In the genomic region with DNA sequence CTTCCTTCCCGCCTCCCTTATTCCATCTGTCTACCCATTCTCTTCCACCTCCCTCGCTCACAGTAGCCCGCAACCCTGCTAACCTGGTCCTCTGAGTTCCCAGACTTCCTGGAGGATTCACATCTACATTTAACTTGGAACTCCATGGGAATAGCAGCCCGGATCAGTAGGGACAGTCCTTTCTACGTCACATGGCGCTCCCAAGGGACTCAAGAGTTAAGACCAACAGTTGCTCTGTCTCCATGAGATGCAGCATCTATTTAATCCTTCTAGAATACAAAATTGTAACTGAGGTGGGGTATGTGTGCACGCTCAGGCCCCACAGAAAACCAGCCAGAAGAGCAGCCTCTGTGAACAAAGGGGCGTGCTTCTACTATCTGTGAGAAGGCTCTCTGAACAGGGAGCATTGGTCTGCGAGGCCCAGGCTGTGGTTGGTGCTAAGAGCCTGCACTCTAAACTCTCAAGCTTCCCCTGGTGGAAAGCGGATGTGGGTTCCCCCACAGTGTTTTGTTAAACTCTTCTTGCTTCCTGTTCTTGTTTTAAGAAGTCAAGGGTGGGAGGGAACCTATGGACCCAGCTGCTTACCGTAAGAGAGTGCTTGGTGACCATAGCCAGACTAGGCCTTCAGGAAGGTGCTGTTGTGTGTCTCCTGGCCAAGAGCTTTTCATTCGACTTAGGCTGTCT, we compare ENCODE assay signal across 9 mouse cellular contexts. TPM values are rescaled to one million over a fixed set of nuclear protein-coding genes. Genes with fewer than 3 reads are reported as not detected.
A peak's percentile ranks its signal among the peaks of the same experiment; 100 is the strongest.
DNase-seq lines count a peak whose midpoint lies in the region; ATAC-seq and TF ChIP-seq lines count a peak whose summit lies in the region.
"Had no signal": no experiment of that assay in that cellular context is flagged by ENCODE, and none has a peak within 500 bp of the region (broad histone marks: within the 10 kb centered on the region; RNA-seq: fewer than 3 reads in every experiment).

No protein-coding gene starts in this region.

- H3K36me3 ChIP-seq in heart, postnatal 0 days (replicated peaks; ENCODE audit: control insufficient read depth, insufficient read depth, low read length) = no peaks in the 10 kb centered on the region
- no peaks in the 10 kb centered on the region for H3K36me3 ChIP-seq in liver, embryonic 14.5 days (replicated peaks; ENCODE audit: control insufficient read depth, insufficient read depth, low read depth)
- H3K36me3 ChIP-seq in hindbrain, embryonic 10.5 days = no peaks in the 10 kb centered on the region
- no peaks in the 10 kb centered on the region for H3K36me3 ChIP-seq in forebrain, embryonic 14.5 days (ENCODE audit: control insufficient read depth, insufficient read depth, low read length)

- peak overlapping the region; percentile 56 for H3K4me2 ChIP-seq in heart, postnatal 0 days (ENCODE audit: low read depth, low read length)
- no peak overlapping the region for H3K4me2 ChIP-seq in liver, embryonic 14.5 days (ENCODE audit: low read depth)
- no peak overlapping the region for H3K4me2 ChIP-seq in forebrain, embryonic 14.5 days (ENCODE audit: low read length)

- H3K9ac ChIP-seq in heart, postnatal 0 days (replicated peaks; ENCODE audit: low read depth, low read length) = no peak overlapping the region
- no peak overlapping the region for H3K9ac ChIP-seq in liver, embryonic 14.5 days (replicated peaks)
- no peak overlapping the region for H3K9ac ChIP-seq in forebrain, embryonic 14.5 days (ENCODE audit: low read length)

- H3K27ac ChIP-seq in heart, postnatal 0 days (ENCODE audit: low read depth) = peak overlapping the region; percentile 85
- no peak overlapping the region for H3K27ac ChIP-seq in liver, embryonic 14.5 days
- H3K27ac ChIP-seq in hindbrain, embryonic 10.5 days = no peak overlapping the region; the same call in 1 of the 2 replicates
- H3K27ac ChIP-seq in forebrain, embryonic 14.5 days (ENCODE audit: low read depth, low read length) = no peak overlapping the region
- H3K27ac ChIP-seq in cerebellum, adult 2 months (ENCODE audit: insufficient read depth, low read length) = no peak overlapping the region

- peaks cover 23% of the 10 kb centered on the region for H3K4me1 ChIP-seq in heart, postnatal 0 days (ENCODE audit: control insufficient read depth, insufficient read depth)
- peaks cover 0 to 4% of the 10 kb centered on the region in 2 experiments; a peak in 2 of 4 replicates for H3K4me1 ChIP-seq in liver, embryonic 14.5 days (replicated peaks; ENCODE audit: control insufficient read depth in 2 of 2, insufficient read depth in 2 of 2, low read length in 1 of 2)
- H3K4me1 ChIP-seq in hindbrain, embryonic 10.5 days (replicated peaks) = peaks cover 19% of the 10 kb centered on the region
- peaks cover 5% of the 10 kb centered on the region; the same call in 1 of the 2 replicates for H3K4me1 ChIP-seq in forebrain, embryonic 14.5 days (ENCODE audit: control insufficient read depth, insufficient read depth, low read length)
- H3K4me1 ChIP-seq in cerebellum, adult 2 months (ENCODE audit: control insufficient read depth, insufficient read depth, low read length) = no peaks in the 10 kb centered on the region

- TF ChIP-seq POLR2A in cerebellum, adult 2 months (IDR thresholded peaks at IDR 0.05; ENCODE audit: borderline replicate concordance, insufficient read depth, low read length) = no peak

- no peak for TF ChIP-seq CTCF in heart, postnatal 0 days (IDR thresholded peaks at IDR 0.05; ENCODE audit: low read depth)
- TF ChIP-seq CTCF in liver, embryonic 14.5 days (IDR thresholded peaks at IDR 0.05; ENCODE audit: low read depth) = no peak
- TF ChIP-seq CTCF in cerebellum, adult 2 months (IDR thresholded peaks at IDR 0.05; ENCODE audit: borderline replicate concordance, insufficient read depth, low read depth, low read length) = no peak

- H3K4me3 ChIP-seq in heart, postnatal 0 days (ENCODE audit: low read depth, low read length) = no peak overlapping the region
- no peak overlapping the region for H3K4me3 ChIP-seq in liver, embryonic 14.5 days (ENCODE audit: insufficient read depth in 1 of 2, low read depth in 2 of 2, low read length in 2 of 2)
- no peak overlapping the region for H3K4me3 ChIP-seq in hindbrain, embryonic 10.5 days
- no peak overlapping the region for H3K4me3 ChIP-seq in forebrain, embryonic 14.5 days (ENCODE audit: low read depth, low read length)
- H3K4me3 ChIP-seq in cerebellum, adult 2 months (replicated peaks; ENCODE audit: insufficient read depth, low read depth, low read length) = no peak overlapping the region
- H3K4me3 ChIP-seq: layer of hippocampus, adult 2 months had no signal

- ATAC-seq in heart, postnatal 0 days (ENCODE audit: insufficient read depth, low read depth) = peak; percentile 44
- peak; percentile 37 for ATAC-seq in liver, embryonic 14.5 days (ENCODE audit: insufficient read depth)
- ATAC-seq in forebrain, embryonic 14.5 days = no peak

- peak; percentile 20 to 39 for DNase-seq in left cerebral cortex, postnatal 25 days (ENCODE audit: low spot score in 2 of 2)
- DNase-seq in left cerebral cortex, adult 8-10 months (ENCODE audit: low spot score in 2 of 2) = no peak
- DNase-seq in heart, postnatal 0 days (ENCODE audit: low spot score) = peak; percentile 77
- peak; percentile 24 to 43 (median 26) for DNase-seq in liver, embryonic 14.5 days (ENCODE audit: low read depth in 3 of 3, low spot score in 3 of 3)
- DNase-seq in spleen, adult 18-20 months = peak; percentile 71 to 81
- DNase-seq in hindbrain, embryonic 10.5 days (ENCODE audit: low spot score) = no peak
- DNase-seq in forebrain, embryonic 14.5 days (ENCODE audit: low spot score) = no peak
- DNase-seq in cerebellum, adult 2 months = no peak

- 55% methylated on average over 12 of the region's 12 CpGs for WGBS in heart, postnatal 0 days
- 38% methylated on average over 12 of the region's 12 CpGs for WGBS in liver, embryonic 14.5 days (ENCODE audit: insufficient replicate concordance)
- WGBS in hindbrain, embryonic 10.5 days = 74% methylated on average over 12 of the region's 12 CpGs
- WGBS in forebrain, embryonic 14.5 days = 81% methylated on average over 12 of the region's 12 CpGs
- 77% methylated on average over 12 of the region's 12 CpGs for WGBS in cerebellum, adult 2 months

- TF ChIP-seq EP300 in heart, postnatal 0 days (IDR thresholded peaks at IDR 0.05; ENCODE audit: low read depth) = no peak
- no peak for TF ChIP-seq EP300 in liver, embryonic 14.5 days (IDR thresholded peaks at IDR 0.05; ENCODE audit: low read depth)

- intact Hi-C loops in left cerebral cortex, postnatal 25 days (cut with DNase I) = no loop called here

- H3K27me3 ChIP-seq in heart, postnatal 0 days (ENCODE audit: control insufficient read depth, insufficient read depth, low read length) = no peaks in the 10 kb centered on the region
- no peaks in the 10 kb centered on the region for H3K27me3 ChIP-seq in liver, embryonic 14.5 days (ENCODE audit: control insufficient read depth, insufficient read depth, low read length)
- no peaks in the 10 kb centered on the region for H3K27me3 ChIP-seq in hindbrain, embryonic 10.5 days (ENCODE audit: insufficient read depth, poor library complexity, severe bottlenecking)
- H3K27me3 ChIP-seq in forebrain, embryonic 14.5 days (replicated peaks; ENCODE audit: control insufficient read depth, insufficient read depth, low read length) = no peaks in the 10 kb centered on the region
- H3K27me3 ChIP-seq in cerebellum, adult 2 months (ENCODE audit: control insufficient read depth, insufficient read depth, low read length) = no peaks in the 10 kb centered on the region

- no peaks in the 10 kb centered on the region for H3K9me3 ChIP-seq in heart, postnatal 0 days (replicated peaks; ENCODE audit: control insufficient read depth, low read length)
- H3K9me3 ChIP-seq in liver, embryonic 14.5 days (ENCODE audit: control insufficient read depth, low read length) = no peaks in the 10 kb centered on the region
- H3K9me3 ChIP-seq in hindbrain, embryonic 10.5 days = no peaks in the 10 kb centered on the region
- no peaks in the 10 kb centered on the region for H3K9me3 ChIP-seq in forebrain, embryonic 14.5 days (replicated peaks; ENCODE audit: control insufficient read depth, low read length)

RNA-seq across cellular contexts. Expression of gene Ggt5, which starts 2.2 kb away (rescaled TPM):
- 1 to 10 TPM; 2.6 to 2.8 TPM for total RNA-seq in left cerebral cortex, postnatal 25 days (2021)
- 1 to 10 TPM; 1.8 to 3.5 (median 2.4) TPM for total RNA-seq in left cerebral cortex, adult 8-10 months (2022)
- 17.8 and 53.4 TPM in 2 replicates for total RNA-seq in heart, postnatal 0 days (2014; rRNA removed; ENCODE audit: low replicate concordance)
- polyA plus RNA-seq in heart, postnatal 0 days (2015; fragmentation: Nextera tagmentation; extraction: Ambion mirVana) = 6.7 and 7.6 TPM in 2 replicates
- 0.65 and 1.4 TPM in 2 replicates for polyA plus RNA-seq in liver, embryonic 14.5 days (2012; rRNA removed)
- 0.27 and 0.57 TPM in 2 replicates for polyA plus RNA-seq in liver, embryonic 14.5 days (2014; fragmentation: Nextera tagmentation; extraction: Ambion mirVana)
- polyA plus RNA-seq in hindbrain, embryonic 10.5 days (2016; fragmentation: Nextera tagmentation; extraction: Ambion mirVana) = 0.30 and 0.82 TPM in 2 replicates
- 1.8 and 2.1 TPM in 2 replicates for polyA plus RNA-seq in forebrain, embryonic 14.5 days (2014; fragmentation: Nextera tagmentation; extraction: Ambion mirVana)
- 4.0 and 6.2 TPM in 2 replicates for polyA plus RNA-seq in cerebellum, adult 2 months (2012; rRNA removed)

RNA-seq across cellular contexts. Expression of gene Ggt1, which starts 29.9 kb away (rescaled TPM):
- total RNA-seq in left cerebral cortex, postnatal 25 days (2021) = 1 to 10 TPM; 2.2 to 4.2 TPM
- 1 to 10 TPM; 2.3 to 5.5 (median 4.5) TPM for total RNA-seq in left cerebral cortex, adult 8-10 months (2022)
- total RNA-seq in heart, postnatal 0 days (2014; rRNA removed; ENCODE audit: low replicate concordance) = 0.81 TPM in 1 of 2 replicates, not detected in the other
- 0.29 and 0.37 TPM in 2 replicates for polyA plus RNA-seq in heart, postnatal 0 days (2015; fragmentation: Nextera tagmentation; extraction: Ambion mirVana)
- 4.3 and 5.8 TPM in 2 replicates for polyA plus RNA-seq in liver, embryonic 14.5 days (2012; rRNA removed)
- 5.2 and 6.6 TPM in 2 replicates for polyA plus RNA-seq in liver, embryonic 14.5 days (2014; fragmentation: Nextera tagmentation; extraction: Ambion mirVana)
- polyA plus RNA-seq in hindbrain, embryonic 10.5 days (2016; fragmentation: Nextera tagmentation; extraction: Ambion mirVana) = 3.3 and 3.4 TPM in 2 replicates
- polyA plus RNA-seq in forebrain, embryonic 14.5 days (2014; fragmentation: Nextera tagmentation; extraction: Ambion mirVana) = 1.1 and 1.2 TPM in 2 replicates
- polyA plus RNA-seq in cerebellum, adult 2 months (2012; rRNA removed) = 3.2 and 3.5 TPM in 2 replicates

RNA-seq across cellular contexts. Expression of gene Lrrc75b, which starts 31.2 kb away (rescaled TPM):
- total RNA-seq in left cerebral cortex, postnatal 25 days (2021) = 1 to 10 TPM; 9.1 to 9.2 TPM
- total RNA-seq in left cerebral cortex, adult 8-10 months (2022) = 10 to 100 TPM; 10.9 to 15.5 (median 12.0) TPM
- 0.23 and 2.9 TPM in 2 replicates for total RNA-seq in heart, postnatal 0 days (2014; rRNA removed; ENCODE audit: low replicate concordance)
- polyA plus RNA-seq in heart, postnatal 0 days (2015; fragmentation: Nextera tagmentation; extraction: Ambion mirVana) = 0.81 and 0.83 TPM in 2 replicates
- polyA plus RNA-seq in liver, embryonic 14.5 days (2012; rRNA removed) = 0.04 TPM in 2 replicates
- not detected in 2 replicates for polyA plus RNA-seq in liver, embryonic 14.5 days (2014; fragmentation: Nextera tagmentation; extraction: Ambion mirVana)
- 2.8 and 6.6 TPM in 2 replicates for polyA plus RNA-seq in hindbrain, embryonic 10.5 days (2016; fragmentation: Nextera tagmentation; extraction: Ambion mirVana)
- 15.7 and 18.8 TPM in 2 replicates for polyA plus RNA-seq in forebrain, embryonic 14.5 days (2014; fragmentation: Nextera tagmentation; extraction: Ambion mirVana)
- polyA plus RNA-seq in cerebellum, adult 2 months (2012; rRNA removed) = 22.3 and 23.8 TPM in 2 replicates

RNA-seq across cellular contexts. Expression of gene Susd2, which starts 52.5 kb away (rescaled TPM):
- 1 to 10 TPM; 5.8 to 8.4 TPM for total RNA-seq in left cerebral cortex, postnatal 25 days (2021)
- total RNA-seq in left cerebral cortex, adult 8-10 months (2022) = 10 to 100 TPM in 2 of 4 experiments, 1 to 10 TPM in 2; 8.7 to 12.0 (median 10.3) TPM
- 6.1 and 7.9 TPM in 2 replicates for total RNA-seq in heart, postnatal 0 days (2014; rRNA removed; ENCODE audit: low replicate concordance)
- polyA plus RNA-seq in heart, postnatal 0 days (2015; fragmentation: Nextera tagmentation; extraction: Ambion mirVana) = 3.6 and 4.1 TPM in 2 replicates
- polyA plus RNA-seq in liver, embryonic 14.5 days (2012; rRNA removed) = 0.84 and 1.2 TPM in 2 replicates
- 1.0 and 1.6 TPM in 2 replicates for polyA plus RNA-seq in liver, embryonic 14.5 days (2014; fragmentation: Nextera tagmentation; extraction: Ambion mirVana)
- polyA plus RNA-seq in hindbrain, embryonic 10.5 days (2016; fragmentation: Nextera tagmentation; extraction: Ambion mirVana) = 2.0 and 3.0 TPM in 2 replicates
- 1.3 TPM in 2 replicates for polyA plus RNA-seq in forebrain, embryonic 14.5 days (2014; fragmentation: Nextera tagmentation; extraction: Ambion mirVana)
- polyA plus RNA-seq in cerebellum, adult 2 months (2012; rRNA removed) = 18.5 and 22.0 TPM in 2 replicates

Comparison
In these comparisons a context has a peak if more than half of its experiments do, and no peak if none do; other contexts are left out.
1. DNase-seq: peak in left cerebral cortex, postnatal 25 days (2 of 2), heart, postnatal 0 days (single experiment), liver, embryonic 14.5 days (3 of 3) and spleen, adult 18-20 months (2 of 2); none in left cerebral cortex, adult 8-10 months (0 of 2), hindbrain, embryonic 10.5 days (single experiment), forebrain, embryonic 14.5 days (single experiment) and cerebellum, adult 2 months (0 of 2).